9 mouse cellular contexts compared by ENCODE assay signal in genomic region chr2:32307941-32308760, GRCm38 (mm10). TPM values are rescaled to one million over a fixed set of nuclear protein-coding genes. Genes with fewer than 3 reads are reported as not detected.
DNase-seq lines count a peak whose midpoint lies in the region; ATAC-seq lines count a peak whose summit lies in the region.
"Had no signal": no experiment of that assay in that cellular context is flagged by ENCODE, and none has a peak within 500 bp of the region (broad histone marks: within the 10 kb centered on the region; RNA-seq: fewer than 3 reads in every experiment).

No protein-coding gene starts in this region.

- WGBS in midbrain, embryonic 11.5 days = 46% methylated on average over 8 of the region's 8 CpGs

- peaks cover 21% of the 10 kb centered on the region for H3K36me3 ChIP-seq in midbrain, embryonic 11.5 days (ENCODE audit: control insufficient read depth, insufficient read depth, low read length)

- no peak overlapping the region for H3K9ac ChIP-seq in midbrain, embryonic 11.5 days (ENCODE audit: low read length)
- H3K9ac ChIP-seq: liver, embryonic 15.5 days had no signal

- peak; percentile 29; the same call in 1 of the 2 replicates for ATAC-seq in frontal cortex, adult (ENCODE audit: low TSS enrichment)
- ATAC-seq in common myeloid progenitor, adult 5-6 weeks (replicated peaks; ENCODE audit: low read depth, poor library complexity, severe bottlenecking) = 0 out of 2 replicates have a peak, but pooled peaks have one; percentile 29
- no peak for ATAC-seq in midbrain, embryonic 11.5 days (ENCODE audit: low FRiP score)

- no peak overlapping the region for H3K4me3 ChIP-seq in midbrain, embryonic 11.5 days (ENCODE audit: low read depth, low read length)
- H3K4me3 ChIP-seq: liver, embryonic 15.5 days had no signal

- no peak overlapping the region for H3K4me2 ChIP-seq in midbrain, embryonic 11.5 days
- H3K4me2 ChIP-seq: liver, embryonic 15.5 days had no signal

- no peaks in the 10 kb centered on the region; the same call in none of the 2 replicates for H3K27me3 ChIP-seq in midbrain, embryonic 11.5 days (ENCODE audit: control insufficient read depth, insufficient read depth, low read length)

- H3K27ac ChIP-seq in midbrain, embryonic 11.5 days (ENCODE audit: low read depth, low read length) = no peak overlapping the region
- H3K27ac ChIP-seq: liver, embryonic 15.5 days had no signal

- no peaks in the 10 kb centered on the region for H3K9me3 ChIP-seq in midbrain, embryonic 11.5 days (ENCODE audit: control insufficient read depth, low read length)
- H3K9me3 ChIP-seq: liver, embryonic 15.5 days had no signal

- no peak for DNase-seq in frontal cortex, postnatal 10 days (ENCODE audit: low spot score in 2 of 2)
- DNase-seq in urinary bladder, postnatal 14 days (ENCODE audit: low spot score) = peak; percentile 58
- no peak for DNase-seq in urinary bladder, adult 2 months (ENCODE audit: low spot score)
- DNase-seq in kidney, postnatal 14 days = peak; percentile 59
- peak; percentile 96 for DNase-seq in midbrain, embryonic 11.5 days (ENCODE audit: low spot score, missing footprints)
- peak; percentile 66 for DNase-seq in thymus, postnatal 14 days

- H3K4me1 ChIP-seq in midbrain, embryonic 11.5 days (ENCODE audit: control insufficient read depth, insufficient read depth, low read length) = peaks cover 12% of the 10 kb centered on the region

RNA-seq across cellular contexts. Expression of gene Swi5, which starts 20.3 kb away (rescaled TPM):
- 248 TPM in 2 replicates for polyA plus RNA-seq in urinary bladder, adult 2 months (2012; rRNA removed)
- 324 and 355 TPM in 2 replicates for total RNA-seq in common myeloid progenitor, adult 5-6 weeks (2017)
- 382 and 417 TPM in 2 replicates for polyA plus RNA-seq in midbrain, embryonic 11.5 days (2014; fragmentation: Nextera tagmentation; extraction: Ambion mirVana)

RNA-seq across cellular contexts. Expression of gene Golga2, which starts 21.0 kb away (rescaled TPM):
- polyA plus RNA-seq in urinary bladder, adult 2 months (2012; rRNA removed) = 50.8 and 55.4 TPM in 2 replicates
- 42.8 and 48.4 TPM in 2 replicates for total RNA-seq in common myeloid progenitor, adult 5-6 weeks (2017)
- 14.6 and 16.7 TPM in 2 replicates for polyA plus RNA-seq in midbrain, embryonic 11.5 days (2014; fragmentation: Nextera tagmentation; extraction: Ambion mirVana)

RNA-seq across cellular contexts. Expression of gene Ciz1, which starts 44.0 kb away (rescaled TPM):
- polyA plus RNA-seq in urinary bladder, adult 2 months (2012; rRNA removed) = 120 and 125 TPM in 2 replicates
- 64.1 and 76.5 TPM in 2 replicates for total RNA-seq in common myeloid progenitor, adult 5-6 weeks (2017)
- polyA plus RNA-seq in midbrain, embryonic 11.5 days (2014; fragmentation: Nextera tagmentation; extraction: Ambion mirVana) = 43.1 and 46.9 TPM in 2 replicates

RNA-seq across cellular contexts. Expression of gene Dnm1, which starts 45.0 kb away (rescaled TPM):
- polyA plus RNA-seq in urinary bladder, adult 2 months (2012; rRNA removed) = 99.6 and 113 TPM in 2 replicates
- total RNA-seq in common myeloid progenitor, adult 5-6 weeks (2017) = not detected in 2 replicates
- 12.9 and 13.8 TPM in 2 replicates for polyA plus RNA-seq in midbrain, embryonic 11.5 days (2014; fragmentation: Nextera tagmentation; extraction: Ambion mirVana)

RNA-seq across cellular contexts. Expression of gene Uck1, which starts 48.2 kb away (rescaled TPM):
- 54.3 and 70.5 TPM in 2 replicates for polyA plus RNA-seq in urinary bladder, adult 2 months (2012; rRNA removed)
- total RNA-seq in common myeloid progenitor, adult 5-6 weeks (2017) = 21.3 and 27.0 TPM in 2 replicates
- polyA plus RNA-seq in midbrain, embryonic 11.5 days (2014; fragmentation: Nextera tagmentation; extraction: Ambion mirVana) = 70.9 and 73.2 TPM in 2 replicates

Comparison
In these comparisons a context has a peak if more than half of its experiments do, and no peak if none do; other contexts are left out.
1. DNase-seq: peak in urinary bladder, postnatal 14 days (single experiment), kidney, postnatal 14 days (single experiment), midbrain, embryonic 11.5 days (single experiment) and thymus, postnatal 14 days (single experiment); none in frontal cortex, postnatal 10 days (0 of 2) and urinary bladder, adult 2 months (single experiment).